Mouse (Mus musculus) kidney, embryonic 14.5 days (tissue): ENCODE measurements around the gene P2rx7. TPM values are rescaled to one million over a fixed set of nuclear protein-coding genes. Genes with fewer than 3 reads are reported as not detected.

Source experiments
- ATAC-seq: fragments of 200-750 bp; cut with Nextera tagmentation; 2 replicates; pipeline ENCODE4 v1.8.0; 2017; ENCODE audit warnings: moderate number of reproducible peaks, mild to moderate bottlenecking, moderate TSS enrichment, moderate library complexity; ENCODE audit not compliant: low FRiP score, low TSS enrichment
- H3K27ac ChIP-seq: fragments of 300-500 bp; sonication (generic); 2 replicates; pipeline ENCODE4 v1.5.1; 2014; ENCODE audit warnings: low read depth, mild to moderate bottlenecking, low read length, moderate library complexity, mixed read lengths
- H3K27me3 ChIP-seq: fragments of 300-500 bp; sonication (generic); 2 replicates; pipeline ENCODE4 v1.6.1; 2014; ENCODE audit warnings: mild to moderate bottlenecking, low read length; ENCODE audit not compliant: control insufficient read depth, insufficient read depth
- H3K36me3 ChIP-seq: fragments of 300-500 bp; sonication (generic); 2 replicates; pipeline ENCODE4 v1.6.1; 2014; ENCODE audit warnings: low read length, mixed read lengths; ENCODE audit not compliant: control insufficient read depth, insufficient read depth
- H3K4me1 ChIP-seq: fragments of 300-500 bp; sonication (generic); 2 replicates; pipeline ENCODE4 v1.6.1; 2014; ENCODE audit warnings: low read length, mixed read lengths; ENCODE audit not compliant: control insufficient read depth, insufficient read depth
- H3K4me2 ChIP-seq: fragments of 300-500 bp; sonication (generic); replicated peaks from 2 replicates; pipeline ENCODE4 v1.6.1; 2014; ENCODE audit warnings: low read depth, mild to moderate bottlenecking, low read length
- H3K4me3 ChIP-seq: fragments of 300-500 bp; sonication (generic); 2 replicates; pipeline ENCODE4 v1.5.1; 2014; ENCODE audit warnings: mild to moderate bottlenecking, low read length
- H3K9ac ChIP-seq: fragments of 300-500 bp; sonication (generic); 2 replicates; pipeline ENCODE4 v1.6.1; 2014; ENCODE audit warnings: low read depth, mild to moderate bottlenecking, low read length, moderate library complexity
- H3K9me3 ChIP-seq: fragments of 300-500 bp; sonication (generic); 2 replicates; pipeline ENCODE4 v1.6.1; 2016; ENCODE audit warnings: low read length; ENCODE audit not compliant: control insufficient read depth
- WGBS: fragments of 180-500 bp; shearing (Covaris S2); extraction: QIAGEN DNeasy Blood & Tissue Kit; methylation state at CpG from one replicate; pipeline ENCODE4 v1.1.7; 2014; 5-methylcytosine and 5-hydroxymethylcytosine counted together
- polyA plus RNA-seq: library from polyadenylated mRNA; unstranded; fragments of >200 nt; fragmentation: Nextera tagmentation; extraction: Ambion mirVana; gene quantifications from 2 replicates; pipeline ENCODE4 v1.2.1, GENCODE M21; 2014

P2rx7 gene
- polyA plus RNA-seq, 1 experiment from 2014 or later: 1.1 TPM

DNA sequence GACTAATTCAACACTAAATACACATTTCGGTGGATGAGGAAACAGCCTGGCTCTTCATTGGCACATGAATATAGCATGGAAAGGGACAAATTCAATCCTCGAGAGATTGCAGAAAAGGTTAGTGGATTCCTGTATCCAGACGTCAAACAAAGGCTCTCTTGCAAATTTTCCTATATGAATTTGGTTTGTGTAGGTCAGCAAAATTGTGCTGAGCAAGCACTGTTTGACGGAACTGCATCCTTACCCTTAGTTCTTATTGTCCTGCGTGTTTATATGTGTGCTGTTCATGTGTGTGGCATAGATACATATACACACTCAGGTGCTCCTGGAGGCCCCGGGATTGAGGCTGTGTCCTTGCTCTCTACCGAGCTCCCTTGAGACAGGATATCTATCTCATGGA lies 45.4 kb downstream of the P2rx7 start:
- 91% methylated on average over 7 of the region's 7 CpGs for WGBS
- Histone ChIP-seq H3K9me3 (no peaks in the 10 kb centered on the region), H3K9ac (no peak overlapping the region), H3K4me2 (no peak overlapping the region), H3K27me3 (no peaks in the 10 kb centered on the region), H3K4me3 (no peak overlapping the region), H3K4me1 (no peaks in the 10 kb centered on the region), H3K36me3 (no peaks in the 10 kb centered on the region), H3K27ac (no peak overlapping the region)
- ATAC-seq: no peak

DNA sequence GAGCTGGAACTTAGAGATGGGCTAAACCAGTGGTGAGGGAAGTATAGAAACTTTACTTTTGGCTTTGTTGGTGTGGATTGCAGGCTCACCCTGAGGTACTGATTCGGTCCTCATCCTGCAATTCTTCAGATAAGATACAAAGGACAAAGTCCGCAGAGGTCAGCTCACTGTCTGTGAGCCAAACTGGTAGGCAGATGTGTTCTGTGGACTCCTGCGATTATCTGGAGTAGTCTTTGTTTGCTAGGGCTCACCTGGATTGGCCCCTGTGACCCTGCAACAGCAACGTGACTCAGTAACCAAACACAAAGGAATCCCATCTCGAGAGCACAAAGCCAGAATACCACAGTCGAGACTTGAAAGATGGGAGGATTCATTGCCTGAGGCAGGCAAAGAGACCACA lies 46.8 kb downstream of the P2rx7 start:
- ATAC-seq: no peak
- 71% methylated on average over 6 of the region's 6 CpGs for WGBS
- no peaks in the 10 kb centered on the region for H3K9me3 ChIP-seq
- no peak overlapping the region for H3K4me2 ChIP-seq
- no peak overlapping the region for H3K4me3 ChIP-seq
- H3K9ac ChIP-seq: no peak overlapping the region
- H3K27ac ChIP-seq: no peak overlapping the region
- H3K36me3 ChIP-seq: no peaks in the 10 kb centered on the region
- H3K27me3 ChIP-seq: no peaks in the 10 kb centered on the region
- no peaks in the 10 kb centered on the region for H3K4me1 ChIP-seq

- H3K9me3 ChIP-seq: no peaks in the 10 kb centered on the region
- 0 out of 2 replicates have a peak, but pooled peaks cover 5% of the 10 kb centered on the region for H3K4me1 ChIP-seq
- H3K9ac ChIP-seq: no peak overlapping the region
- H3K4me2 ChIP-seq: no peak overlapping the region
- no peaks in the 10 kb centered on the region for H3K27me3 ChIP-seq
- H3K36me3 ChIP-seq: no peaks in the 10 kb centered on the region
- ATAC-seq: no peak
- H3K4me3 ChIP-seq: no peak overlapping the region
- H3K27ac ChIP-seq: no peak overlapping the region
- WGBS: 43% methylated on average over 13 of the region's 13 CpGs
Measured at GRCm38 (mm10) chr5:122693431-122694207, 49.9 kb downstream of the P2rx7 start.

- Histone ChIP-seq H3K4me1 (0 out of 2 replicates have a peak, but pooled peaks cover 9% of the 10 kb centered on the region), H3K9ac (no peak overlapping the region), H3K4me3 (no peak overlapping the region), H3K27me3 (no peaks in the 10 kb centered on the region), H3K36me3 (no peaks in the 10 kb centered on the region), H3K4me2 (no peak overlapping the region), H3K9me3 (no peaks in the 10 kb centered on the region), H3K27ac (no peak overlapping the region)
- WGBS: 88% methylated on average over 8 of the region's 8 CpGs
- ATAC-seq: no peak
Measured at GRCm38 (mm10) chr5:122695516-122695915, 51.8 kb downstream of the P2rx7 start.

GRCm38 (mm10) chr5:122698041-122698700 lies 54.5 kb downstream of the P2rx7 start:
- Histone ChIP-seq H3K27ac (no peak overlapping the region), H3K4me3 (no peak overlapping the region), H3K9me3 (no peaks in the 10 kb centered on the region), H3K27me3 (no peaks in the 10 kb centered on the region), H3K4me1 (0 out of 2 replicates have a peak, but pooled peaks cover 11% of the 10 kb centered on the region), H3K36me3 (no peaks in the 10 kb centered on the region), H3K4me2 (no peak overlapping the region), H3K9ac (no peak overlapping the region)
- ATAC-seq: no peak
- 87% methylated on average over 10 of the region's 10 CpGs for WGBS

DNA sequence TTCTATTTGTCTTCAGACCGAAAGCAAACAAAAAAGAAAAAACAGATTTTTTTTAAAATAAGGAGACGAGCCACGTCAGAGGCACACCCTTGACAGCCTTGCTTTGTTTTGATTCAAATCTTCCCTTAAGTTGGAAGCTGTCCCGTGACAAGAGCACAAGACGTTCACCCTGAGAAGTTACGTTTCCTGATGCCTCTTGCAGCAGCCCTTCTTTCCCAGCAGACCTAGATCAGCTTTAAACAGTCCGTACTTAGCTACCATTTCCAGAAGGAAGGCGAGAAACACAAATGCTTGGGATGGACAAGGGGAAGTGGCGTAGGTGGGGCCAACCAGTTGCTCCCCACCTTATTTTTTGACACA lies 55.0 kb downstream of the P2rx7 start:
- Histone ChIP-seq H3K9me3 (no peaks in the 10 kb centered on the region), H3K4me3 (no peak overlapping the region), H3K9ac (no peak overlapping the region), H3K27ac (no peak overlapping the region), H3K36me3 (no peaks in the 10 kb centered on the region), H3K4me2 (no peak overlapping the region), H3K27me3 (no peaks in the 10 kb centered on the region), H3K4me1 (0 out of 2 replicates have a peak, but pooled peaks cover 11% of the 10 kb centered on the region)
- WGBS: 68% methylated on average over 9 of the region's 9 CpGs
- no peak for ATAC-seq

DNA sequence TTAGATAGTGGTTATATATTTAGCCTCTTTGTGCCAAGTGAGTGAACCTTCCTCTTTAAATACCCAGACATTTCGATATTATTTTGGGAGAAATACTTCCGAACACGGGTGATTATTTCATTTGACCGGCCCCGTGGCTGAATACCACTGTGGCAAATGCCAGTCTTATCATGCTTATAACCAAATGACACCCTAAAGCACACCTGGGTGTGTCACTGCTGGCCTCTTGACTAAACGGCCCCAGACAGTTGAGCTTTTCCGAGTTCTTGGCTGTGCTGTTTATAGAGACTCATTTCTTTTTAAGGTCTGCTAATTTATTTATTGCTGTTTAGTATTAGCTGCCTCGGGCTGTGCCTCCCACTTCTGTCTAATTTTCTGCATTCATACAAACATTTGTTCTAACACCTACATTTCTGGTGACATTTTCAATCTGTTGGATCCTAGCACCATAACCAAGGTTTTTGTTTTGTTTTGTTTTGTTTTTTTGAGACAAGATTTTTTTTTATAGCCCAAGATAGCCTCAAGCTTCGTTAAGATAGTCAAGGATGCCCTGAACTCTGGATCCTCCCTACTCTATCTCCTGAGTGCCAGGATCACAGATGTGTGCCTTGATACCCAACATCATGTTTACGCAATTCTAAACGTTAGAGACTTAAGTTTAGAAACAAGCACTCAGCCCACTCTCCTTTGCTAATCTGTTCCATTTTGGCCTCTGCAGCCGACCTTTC lies 56.6 kb downstream of the P2rx7 start:
- Histone ChIP-seq H3K4me1 (0 out of 2 replicates have a peak, but pooled peaks cover 11% of the 10 kb centered on the region), H3K4me3 (no peak overlapping the region), H3K9ac (no peak overlapping the region), H3K4me2 (no peak overlapping the region), H3K27ac (no peak overlapping the region), H3K27me3 (no peaks in the 10 kb centered on the region), H3K9me3 (no peaks in the 10 kb centered on the region), H3K36me3 (no peaks in the 10 kb centered on the region)
- 60% methylated on average over 12 of the region's 12 CpGs for WGBS
- ATAC-seq: no peak

DNA sequence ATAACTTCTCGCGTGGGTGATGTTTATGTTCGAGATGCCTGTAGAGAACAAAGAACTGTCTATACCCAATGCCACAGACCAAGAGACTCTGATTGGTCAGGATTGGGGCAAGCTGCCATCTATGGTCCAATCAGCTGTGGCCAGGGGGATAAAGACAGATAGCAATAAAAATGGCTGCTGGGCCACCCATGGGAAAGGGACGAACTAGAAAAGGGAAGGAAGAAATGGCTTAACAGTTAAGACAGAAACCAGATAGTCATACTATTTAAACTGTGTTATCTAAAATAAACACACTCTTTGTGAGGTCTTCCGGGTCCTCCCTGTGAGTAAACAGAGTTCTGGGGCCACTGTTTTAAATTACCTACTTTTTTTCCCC lies 57.1 kb downstream of the P2rx7 start:
- 43% methylated on average over 5 of the region's 5 CpGs for WGBS

DNA sequence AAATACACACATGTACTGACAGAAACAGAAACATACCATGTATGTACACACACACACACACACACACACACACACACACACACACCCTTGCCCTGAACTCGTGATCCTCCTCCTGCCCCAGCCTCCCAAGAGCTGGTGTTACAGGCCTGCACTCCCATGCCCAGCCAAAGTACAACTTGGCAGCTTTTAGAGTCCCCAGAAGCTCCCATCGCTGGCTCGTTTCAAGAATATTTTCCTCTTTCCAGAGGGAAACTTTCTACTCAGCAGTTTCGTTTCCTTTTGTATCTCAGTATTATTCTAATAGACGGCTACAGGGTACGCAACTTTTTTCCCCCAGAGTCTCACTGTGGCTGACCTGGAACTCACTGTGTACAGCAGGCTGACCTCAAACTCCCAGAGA lies 58.4 kb downstream of the P2rx7 start:
- Histone ChIP-seq H3K9ac (no peak overlapping the region), H3K4me1 (0 out of 2 replicates have a peak, but pooled peaks cover 5% of the 10 kb centered on the region), H3K4me3 (no peak overlapping the region), H3K27ac (no peak overlapping the region), H3K36me3 (no peaks in the 10 kb centered on the region), H3K27me3 (no peaks in the 10 kb centered on the region), H3K9me3 (no peaks in the 10 kb centered on the region), H3K4me2 (no peak overlapping the region)
- 79% methylated on average over 6 of the region's 6 CpGs for WGBS
- ATAC-seq: no peak

More for the DNA sequence above, 57.1 kb downstream of the P2rx7 start:
- H3K9me3 ChIP-seq: no peaks in the 10 kb centered on the region
- H3K27ac ChIP-seq: no peak overlapping the region
- no peaks in the 10 kb centered on the region for H3K36me3 ChIP-seq
- H3K4me1 ChIP-seq: 0 out of 2 replicates have a peak, but pooled peaks cover 11% of the 10 kb centered on the region
- H3K4me3 ChIP-seq: no peak overlapping the region
- no peak for ATAC-seq
- H3K4me2 ChIP-seq: no peak overlapping the region
- H3K9ac ChIP-seq: no peak overlapping the region
- H3K27me3 ChIP-seq: no peaks in the 10 kb centered on the region
